Mouse (Mus musculus) gastrocnemius, postnatal 36 days (tissue): ENCODE data around the gene Kcng3. TPM values are rescaled to one million over a fixed set of nuclear protein-coding genes. Genes with fewer than 3 reads are reported as not detected.

Experiments
- DNase-seq, 2 experiments: peaks; one replicate each; pipeline ENCODE4 v3.0.0; 2022
- intact Hi-C: fragments of 180-260 bp; cut with DNase I; formaldehyde crosslinking; loops from one replicate; pipeline ENCODE4 v1.15.1; 2025
- long read RNA-seq, 2 experiments: library from polyadenylated mRNA; stranded (forward); transcript quantifications; one replicate each; pipeline ENCODE4 v2.0.0; 2021
- total RNA-seq, 2 experiments: library from RNA; stranded (reverse); gene quantifications; 2 replicates each; pipeline ENCODE4 v1.2.3; 2021

Gene Kcng3
- not detected for total RNA-seq
- long read RNA-seq, experiment 1, partial matches to known transcripts: 0 of 1 reads
- long read RNA-seq, experiment 1, other reads (novel, unspliced or antisense): 1 of 1 reads
- long read RNA-seq, experiment 2: 0 reads

DNA sequence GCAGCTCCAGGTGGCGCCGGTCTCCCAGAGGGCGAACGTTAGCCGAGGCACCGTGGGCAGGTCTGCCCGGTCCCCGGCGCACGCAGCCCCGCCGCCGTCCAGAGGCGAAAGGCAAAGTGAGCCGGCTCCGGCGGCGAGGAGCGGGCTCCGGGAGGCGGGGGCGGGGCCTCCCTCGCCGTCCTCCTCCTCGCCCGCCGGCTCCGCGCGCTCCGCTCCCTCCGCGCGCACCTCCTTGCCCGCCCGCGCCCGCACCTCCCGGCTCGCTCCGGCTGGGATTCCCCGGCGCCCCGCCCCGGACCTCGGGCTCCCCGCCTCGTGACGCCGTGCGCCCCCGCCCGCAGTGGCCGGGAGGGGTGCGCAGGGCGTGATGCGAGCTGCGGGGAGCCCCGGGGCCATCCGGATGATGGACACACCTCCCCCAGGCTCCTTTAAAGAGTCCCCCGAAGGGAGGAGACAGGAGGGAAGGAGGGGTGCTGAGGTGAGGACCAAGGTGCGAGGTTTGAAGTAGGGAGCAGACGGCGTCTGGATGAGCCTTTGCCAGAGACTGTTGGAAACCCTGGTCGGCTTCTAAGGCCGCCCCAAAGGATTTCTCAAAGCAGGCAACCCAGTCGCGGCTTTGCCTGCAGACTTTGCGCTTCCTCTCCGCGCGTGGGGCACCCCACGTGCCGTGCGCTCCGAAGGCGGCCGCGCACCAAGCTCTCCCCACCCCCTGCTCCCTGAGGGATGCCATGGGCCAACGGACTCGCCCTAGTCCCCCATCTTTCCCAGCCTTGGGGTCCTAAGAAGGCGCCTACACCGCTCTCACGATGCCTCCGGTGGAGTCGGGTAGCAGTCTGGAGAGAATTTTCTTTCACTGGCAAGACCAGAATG, at the start of gene Kcng3:
Gene Kcng3, minus strand, starts transcription at position 113 of the 870 bp plus-strand sequence.
- no peak for DNase-seq
- intact Hi-C loops: loop anchor here (5.0 kb wide), 4 partner anchors 100 to 360 kb away; partner anchors contain the start of gene Haao

DNA sequence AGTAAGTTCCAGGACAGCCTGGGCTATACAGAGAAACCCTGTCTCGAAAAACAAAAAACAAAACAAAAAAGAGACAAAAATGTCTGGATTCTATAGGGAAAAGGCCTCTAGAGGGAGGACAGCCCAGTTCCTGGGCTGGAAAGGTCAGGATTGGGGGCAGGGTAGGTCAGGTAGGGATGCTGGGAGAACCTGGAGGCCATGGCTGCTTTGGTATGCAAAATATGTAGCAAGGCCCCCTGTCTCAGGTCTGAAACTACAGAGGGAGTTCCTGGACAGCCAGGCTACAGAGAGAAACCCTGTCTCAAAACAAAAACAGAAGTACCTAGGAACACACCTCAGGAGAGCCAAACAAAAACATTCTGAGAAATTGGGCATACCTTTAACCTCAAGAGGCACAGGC, 45.7 kb upstream of the Kcng3 start:
- DNase-seq: no peak
- intact Hi-C loops: no loop called here

DNA sequence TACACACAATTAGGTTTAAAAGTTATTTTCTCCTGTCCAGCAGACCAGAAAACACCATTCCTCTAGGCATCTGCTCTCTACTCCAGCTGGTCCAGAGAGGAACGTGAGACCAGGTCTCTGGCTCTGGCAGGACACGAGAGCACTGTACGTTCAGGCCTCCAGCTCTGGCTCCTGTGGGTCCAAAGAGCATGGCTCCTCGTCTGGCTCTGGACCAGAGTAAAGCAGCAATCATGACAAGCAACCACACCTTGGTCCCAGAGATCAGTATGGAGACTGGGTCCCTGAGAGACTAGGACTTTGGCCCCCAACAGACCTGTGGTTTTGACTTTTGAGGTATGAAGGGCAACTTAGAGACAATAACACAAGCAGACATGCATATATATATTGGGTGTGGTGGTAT, 41.0 kb upstream of the Kcng3 start:
- intact Hi-C loops: no loop called here
- DNase-seq: no peak

DNA sequence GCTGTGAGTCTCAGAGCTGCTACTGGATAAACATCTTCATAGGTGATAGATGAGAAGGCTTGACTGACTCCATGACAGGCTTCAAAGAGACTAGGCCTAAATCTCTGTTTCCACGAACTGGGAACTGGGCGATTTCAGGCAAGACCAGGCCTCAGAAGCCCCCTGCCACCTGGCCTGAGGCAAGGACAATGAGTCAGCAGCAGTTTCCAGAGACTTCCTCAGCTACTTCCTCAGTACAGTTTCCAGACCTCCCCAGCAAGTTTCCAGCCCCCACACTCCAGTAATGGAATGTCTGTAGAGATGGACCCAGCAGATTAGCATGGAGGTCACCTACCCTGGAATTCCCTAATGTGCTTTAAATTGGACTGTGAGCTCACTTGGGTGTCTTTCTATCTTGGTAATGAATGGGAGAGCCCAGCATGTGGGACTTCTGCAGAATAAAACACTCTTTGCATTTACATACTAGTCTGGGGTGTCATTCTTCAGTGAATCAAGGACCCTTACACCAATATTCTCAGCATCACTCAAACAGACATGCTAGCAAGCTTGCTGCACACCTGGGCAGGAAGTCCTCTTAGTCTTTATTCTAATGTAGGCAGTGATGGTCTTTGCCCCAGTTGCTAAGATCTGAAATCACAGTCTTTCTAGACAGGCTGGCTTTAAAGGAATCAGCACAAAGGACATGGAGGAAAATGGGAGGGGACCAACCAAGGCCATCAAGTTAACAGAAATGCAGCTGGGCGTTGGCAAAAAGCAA, 36.4 kb upstream of the Kcng3 start:
- intact Hi-C loops: no loop called here
- no peak for DNase-seq

DNA sequence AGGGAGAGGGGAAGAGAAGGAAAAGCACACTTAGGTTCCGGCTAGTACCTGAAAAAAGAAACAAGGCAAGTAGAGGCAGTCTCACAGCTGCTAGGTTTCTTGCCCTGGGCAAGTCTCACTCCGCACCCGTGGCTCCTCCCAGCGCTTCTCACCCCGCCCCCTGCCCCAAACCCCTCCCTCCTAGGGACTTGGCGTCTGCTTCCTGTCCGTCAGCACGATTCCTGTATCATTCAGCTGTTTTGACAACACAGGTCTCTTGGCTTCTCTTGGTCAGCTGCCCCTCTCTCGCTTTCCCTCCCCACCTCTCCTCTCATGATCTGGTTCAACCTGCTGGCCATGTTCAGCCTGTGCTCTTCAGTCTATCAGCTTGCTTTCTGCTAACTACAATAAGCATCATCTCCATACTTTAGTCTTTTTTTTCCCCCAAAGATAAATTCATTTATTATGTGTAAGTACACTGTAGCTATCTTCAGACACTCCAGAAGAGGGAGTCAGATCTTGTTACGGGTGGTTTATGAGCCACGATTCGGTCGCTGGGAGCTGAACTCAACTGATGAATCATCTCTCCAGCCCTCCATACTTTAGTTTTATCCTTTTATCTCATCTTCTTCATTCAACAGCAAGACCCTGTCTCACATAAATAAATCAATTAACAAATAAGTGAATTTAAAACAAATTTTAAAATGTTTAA, 35.0 kb upstream of the Kcng3 start:
- DNase-seq: no peak
- intact Hi-C loops: no loop called here

DNA sequence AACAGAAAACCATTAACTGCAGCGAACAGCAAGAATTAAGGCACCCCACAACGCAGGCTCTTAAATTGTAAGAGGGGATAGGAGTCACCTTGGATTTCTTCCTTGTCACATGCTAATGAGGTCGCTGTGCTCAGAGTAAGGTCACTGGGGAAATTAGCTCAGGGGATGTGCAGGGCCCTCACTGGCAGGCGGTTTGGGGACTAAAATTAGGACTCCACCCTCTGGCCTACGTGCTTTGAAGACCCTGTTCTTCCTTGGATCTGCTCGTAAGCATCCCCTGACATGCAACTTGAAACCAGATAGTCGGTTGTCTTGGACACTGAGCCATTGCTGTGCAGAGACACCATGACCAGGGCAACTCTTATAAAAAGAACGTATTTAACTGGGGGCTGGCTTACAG, 33.1 kb upstream of the Kcng3 start:
- intact Hi-C loops: no loop called here
- no peak for DNase-seq

DNA sequence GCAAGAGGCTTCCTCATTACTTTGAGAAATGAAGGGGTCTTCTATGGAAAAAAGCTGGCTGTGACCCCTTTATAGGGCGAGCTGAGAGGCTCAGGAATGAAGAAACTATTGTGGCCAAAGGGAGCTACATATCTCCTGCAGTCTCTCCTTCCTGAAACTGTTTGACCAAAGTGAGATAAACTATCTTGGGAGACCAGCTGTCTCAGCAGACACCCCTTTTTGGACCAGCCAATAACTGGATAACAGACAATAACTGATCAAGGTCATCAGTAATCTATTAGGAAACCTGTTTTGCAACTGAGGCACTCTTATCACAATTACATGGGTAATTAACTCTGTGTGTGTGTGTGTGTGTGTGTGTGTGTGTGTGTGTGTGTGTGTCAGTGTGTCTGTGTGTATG, 27.2 kb upstream of the Kcng3 start:
- intact Hi-C loops: no loop called here

DNA sequence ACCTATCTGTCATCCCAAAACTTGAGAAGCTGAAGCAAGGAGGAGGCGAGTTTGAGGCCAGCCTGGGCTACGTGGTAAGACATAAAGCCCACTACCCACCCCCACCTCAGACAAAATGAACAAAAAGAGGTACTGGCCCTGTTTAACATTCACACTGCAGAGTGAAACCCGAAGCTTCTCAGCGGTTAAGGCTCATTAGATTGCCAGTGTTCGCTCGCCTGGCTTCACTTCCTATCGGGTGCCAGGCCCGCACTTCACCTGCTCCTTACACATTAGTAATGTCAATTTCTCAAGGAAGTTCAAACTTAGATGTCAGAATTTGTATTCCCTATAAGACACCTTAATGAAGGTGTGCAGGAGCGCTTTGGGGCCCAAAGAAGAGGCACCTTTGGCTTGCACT, 25.7 kb upstream of the Kcng3 start:
- no peak for DNase-seq
- intact Hi-C loops: no loop called here

More for the DNA sequence above, 27.2 kb upstream of the Kcng3 start:
- no peak for DNase-seq

DNA sequence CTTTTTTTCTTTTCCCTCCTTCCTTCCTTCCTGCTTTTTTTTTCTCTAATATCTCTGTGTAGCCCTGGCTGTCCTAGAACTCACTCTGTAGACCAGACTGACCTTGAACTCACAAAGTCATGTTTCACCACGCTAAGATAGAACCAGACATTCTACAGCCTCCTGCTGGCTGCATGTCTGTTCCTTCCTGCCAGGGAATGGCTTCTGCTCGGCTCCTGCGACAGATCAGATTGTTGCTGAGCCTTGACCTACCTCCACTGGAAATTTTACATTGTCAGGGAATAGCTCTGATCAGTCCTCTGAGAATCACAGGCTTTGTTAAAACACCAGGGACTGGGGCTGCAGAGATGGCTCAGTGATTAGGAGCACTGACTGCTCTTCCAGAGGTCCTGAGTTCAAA, 24.0 kb upstream of the Kcng3 start:
- no peak for DNase-seq
- intact Hi-C loops: no loop called here

DNA sequence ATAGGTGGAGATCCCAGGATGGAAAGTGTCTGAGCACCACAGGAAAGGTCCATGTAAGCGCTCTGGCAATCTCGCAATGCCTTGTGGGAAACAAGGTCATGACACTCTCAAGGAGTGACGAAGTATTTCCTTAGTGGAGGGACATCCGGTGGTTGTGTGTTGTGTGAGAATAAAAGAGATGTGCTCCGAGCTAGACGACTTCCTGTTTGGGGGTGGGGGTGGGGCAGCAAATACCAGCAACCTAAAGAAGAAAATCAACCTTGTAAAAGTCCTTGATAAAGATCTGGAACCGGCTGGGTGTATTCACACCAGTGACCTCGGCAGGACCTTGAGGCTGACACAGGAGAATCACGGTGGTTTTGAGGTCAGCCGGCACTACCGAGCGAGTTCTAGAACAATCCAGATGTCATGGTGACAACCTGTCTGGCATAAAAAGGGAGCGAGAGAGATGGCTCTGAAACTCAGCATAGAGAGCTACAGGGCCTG, 23.0 kb upstream of the Kcng3 start:
- DNase-seq: no peak
- intact Hi-C loops: no loop called here

DNA sequence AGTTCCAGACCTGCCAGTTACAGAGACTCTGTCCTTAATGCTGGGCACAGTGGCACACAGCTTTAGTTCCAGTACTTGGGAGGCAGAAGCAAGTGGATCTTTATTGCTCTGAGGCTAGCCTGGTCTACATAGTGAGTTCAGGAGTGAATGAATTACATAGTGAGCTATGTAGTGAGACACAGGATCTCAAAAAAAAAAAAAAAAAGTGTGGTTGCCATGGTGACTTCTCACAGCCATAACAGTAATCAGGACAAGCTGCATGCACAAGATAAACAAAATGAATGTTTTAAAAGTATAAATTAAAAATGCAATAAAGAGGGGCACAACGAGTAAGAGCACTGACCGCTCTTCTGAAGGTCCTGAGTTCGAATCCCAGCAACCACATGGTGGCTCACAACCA, 21.9 kb upstream of the Kcng3 start:
- DNase-seq: no peak
- intact Hi-C loops: no loop called here

DNA sequence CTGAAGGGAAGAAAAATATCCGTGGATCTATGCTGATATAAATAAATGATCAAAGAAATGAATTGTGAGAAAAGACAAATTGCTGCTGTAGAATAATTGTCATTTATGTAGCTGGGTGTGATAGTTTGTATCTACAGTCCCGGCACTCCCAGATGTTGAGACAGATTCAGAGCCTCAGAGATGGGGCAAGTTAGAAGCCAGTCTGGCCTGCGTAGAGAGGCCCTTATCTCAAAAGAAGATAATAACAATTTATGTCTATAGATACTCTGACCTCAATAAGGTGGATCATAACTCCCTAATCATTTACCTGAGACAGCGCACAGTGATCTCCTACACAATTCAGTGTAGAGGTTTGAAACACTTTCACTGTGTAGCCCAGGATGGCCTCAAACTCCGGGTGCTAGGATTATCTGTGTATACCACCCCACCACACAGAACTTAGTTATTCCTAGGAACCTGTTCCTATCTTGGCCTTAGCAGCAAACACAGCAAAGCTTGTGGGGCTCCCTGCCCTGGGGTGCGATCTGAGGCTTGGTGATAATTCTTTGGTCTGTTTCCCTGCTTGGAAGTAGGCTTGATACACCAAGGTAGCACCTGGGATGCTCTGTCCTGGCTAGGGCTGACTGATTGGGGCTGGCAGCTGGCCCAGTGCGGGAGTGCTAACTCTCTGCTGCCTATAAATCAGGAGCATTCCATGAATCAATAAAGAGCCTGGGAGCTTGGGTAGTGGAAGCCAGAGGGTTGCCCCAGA, 19.4 kb upstream of the Kcng3 start:
- intact Hi-C loops: no loop called here

DNA sequence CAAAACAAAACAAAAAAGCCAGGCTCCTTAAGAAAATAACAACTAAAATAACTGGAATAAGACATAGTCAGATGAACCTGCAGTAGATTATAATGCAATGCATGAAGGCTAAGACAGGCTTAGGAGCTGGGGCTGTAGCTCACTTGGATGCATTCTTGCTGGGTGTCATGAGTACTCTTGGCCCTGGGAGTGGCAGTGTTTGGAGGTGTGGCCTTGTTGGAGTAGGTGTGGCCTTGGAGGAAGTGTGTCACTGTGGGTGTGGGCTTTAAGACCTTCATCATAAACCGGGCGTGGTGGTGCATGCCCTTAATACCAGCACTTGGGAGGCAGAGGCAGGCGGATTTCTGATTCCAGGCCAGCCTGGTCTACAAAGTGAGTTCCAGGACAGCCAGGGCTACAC, 18.3 kb upstream of the Kcng3 start:
- intact Hi-C loops: no loop called here
- no peak for DNase-seq

More for the DNA sequence above, 19.4 kb upstream of the Kcng3 start:
- no peak for DNase-seq

DNA sequence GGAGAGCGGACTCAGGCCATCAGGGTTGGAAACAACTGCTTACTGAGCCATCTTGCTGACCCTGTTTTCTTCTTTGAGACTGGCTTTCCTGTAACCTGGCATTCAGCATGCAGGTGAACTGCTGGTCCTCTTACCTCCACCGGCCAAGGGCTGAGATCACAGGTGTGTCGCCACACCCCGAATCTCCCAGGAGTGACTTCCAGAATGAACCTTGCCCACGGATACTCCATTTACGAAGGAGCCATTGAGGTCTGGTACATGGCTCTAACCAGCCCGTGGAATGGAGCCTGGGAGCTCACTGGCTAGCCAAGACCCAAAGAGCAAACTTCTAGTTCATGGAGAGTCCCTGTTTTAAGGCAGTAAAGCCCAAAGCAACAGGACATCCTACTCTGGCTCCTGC, 15.7 kb upstream of the Kcng3 start:
- intact Hi-C loops: no loop called here
- DNase-seq: no peak

DNA sequence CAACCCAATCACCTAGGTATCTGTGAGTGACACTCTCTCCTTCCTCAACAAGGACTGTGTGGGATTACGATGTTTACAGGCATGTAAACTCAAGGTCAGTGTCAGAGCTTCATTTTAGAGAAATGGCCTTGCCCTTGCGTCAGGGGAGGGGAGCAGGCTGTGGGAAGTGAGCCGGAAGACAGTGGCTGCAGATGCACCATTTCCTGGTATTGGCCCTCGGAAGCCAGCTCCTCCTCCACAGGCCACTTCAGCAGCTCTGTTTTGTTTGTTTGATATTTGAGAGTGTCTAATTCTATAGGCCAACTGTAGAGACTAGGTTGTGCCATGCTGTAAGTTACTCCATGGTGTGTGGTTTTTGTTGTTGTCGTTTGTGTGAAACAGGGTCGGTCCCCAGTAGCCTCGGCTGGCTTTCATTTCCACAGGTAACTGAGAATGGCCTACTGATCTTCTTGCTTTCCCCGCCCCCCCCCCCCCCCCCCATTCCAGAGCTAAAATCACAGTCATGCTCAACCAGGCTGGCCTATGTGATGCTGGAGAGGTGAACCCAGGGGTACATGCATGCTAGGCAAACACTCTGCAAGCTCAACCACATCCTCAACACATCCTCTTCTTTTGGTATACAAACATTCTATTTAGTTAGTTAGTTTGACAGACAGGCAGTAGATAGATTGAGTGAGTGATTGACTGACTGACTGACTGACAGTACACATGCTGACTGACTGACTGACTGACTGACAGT, 14.9 kb upstream of the Kcng3 start:
- no peak for DNase-seq
- intact Hi-C loops: no loop called here

DNA sequence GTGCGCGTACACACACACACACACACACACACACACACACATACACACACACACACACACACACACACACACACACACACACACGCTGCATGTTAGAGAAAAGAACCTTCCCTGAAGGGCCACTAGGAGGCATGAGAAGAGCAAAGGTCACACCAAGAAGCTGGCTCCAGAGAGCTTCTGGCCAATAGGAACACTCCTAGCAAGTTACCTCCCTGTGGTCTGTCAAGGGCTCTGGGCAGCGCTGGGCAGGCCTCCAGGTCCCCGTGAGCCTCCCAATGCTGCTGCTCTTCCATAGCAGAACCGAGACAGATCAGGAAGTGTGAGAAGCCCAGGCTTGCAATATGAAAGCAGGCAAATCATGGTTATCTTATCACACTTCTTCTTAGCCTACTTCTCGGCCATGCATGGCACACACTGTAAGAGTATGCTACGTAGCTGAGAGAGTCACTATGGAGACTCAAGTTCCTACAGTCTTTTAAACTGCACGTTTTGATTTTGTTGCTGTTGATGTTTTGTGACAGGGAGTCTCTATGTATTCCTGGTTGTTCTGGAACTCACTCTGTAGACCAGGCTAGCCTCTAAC, 13.6 kb upstream of the Kcng3 start:
- intact Hi-C loops: no loop called here
- DNase-seq: no peak

DNA sequence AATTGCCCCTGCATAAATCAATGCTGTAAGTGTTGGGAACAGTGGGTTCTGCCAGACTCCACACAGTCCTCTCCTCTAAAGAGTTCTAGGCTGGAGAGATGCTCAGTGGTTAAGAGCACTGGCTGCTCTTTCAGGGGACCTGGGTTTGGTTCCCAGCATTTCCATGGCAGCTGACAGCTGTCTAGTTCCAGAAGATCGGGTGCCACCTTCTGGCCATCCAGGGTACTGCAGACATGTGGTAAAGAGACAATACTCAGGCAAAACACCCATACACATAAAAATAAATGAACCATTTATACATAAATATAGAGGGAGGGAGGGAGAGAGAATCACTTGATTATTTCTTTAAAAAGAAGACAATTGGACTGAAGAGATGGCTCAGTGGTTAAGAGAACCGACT, 5.7 kb upstream of the Kcng3 start:
- intact Hi-C loops: no loop called here
- DNase-seq: no peak

DNA sequence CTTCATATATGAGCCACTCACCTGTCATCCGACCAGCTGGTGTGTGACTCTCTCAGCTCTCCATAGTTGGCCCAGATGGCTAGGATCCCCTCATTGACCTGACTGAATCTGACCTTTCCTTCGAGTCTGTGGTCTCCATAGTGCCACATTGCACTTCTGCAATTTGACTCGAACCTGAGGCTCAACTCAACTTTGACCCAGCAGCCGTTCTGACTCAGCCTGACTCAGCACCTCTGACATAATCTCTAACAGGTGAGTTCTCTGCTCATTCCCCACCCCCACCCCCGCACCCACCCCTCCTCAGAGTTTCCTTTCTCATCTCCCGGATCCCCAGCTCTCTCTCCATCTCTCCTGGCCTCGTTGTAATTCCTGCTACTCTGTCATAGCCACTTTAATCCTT, 4.7 kb upstream of the Kcng3 start:
- no peak for DNase-seq
- intact Hi-C loops: no loop called here
